Mouse (Mus musculus): Measurements from ENCODE around the gene Aldh1l1. TPM values are rescaled to one million over a fixed set of nuclear protein-coding genes. Genes with fewer than 3 reads are reported as not detected.

The Aldh1l1 gene
- polyA plus RNA-seq, 1 experiment, result 5.8 TPM

DNA sequence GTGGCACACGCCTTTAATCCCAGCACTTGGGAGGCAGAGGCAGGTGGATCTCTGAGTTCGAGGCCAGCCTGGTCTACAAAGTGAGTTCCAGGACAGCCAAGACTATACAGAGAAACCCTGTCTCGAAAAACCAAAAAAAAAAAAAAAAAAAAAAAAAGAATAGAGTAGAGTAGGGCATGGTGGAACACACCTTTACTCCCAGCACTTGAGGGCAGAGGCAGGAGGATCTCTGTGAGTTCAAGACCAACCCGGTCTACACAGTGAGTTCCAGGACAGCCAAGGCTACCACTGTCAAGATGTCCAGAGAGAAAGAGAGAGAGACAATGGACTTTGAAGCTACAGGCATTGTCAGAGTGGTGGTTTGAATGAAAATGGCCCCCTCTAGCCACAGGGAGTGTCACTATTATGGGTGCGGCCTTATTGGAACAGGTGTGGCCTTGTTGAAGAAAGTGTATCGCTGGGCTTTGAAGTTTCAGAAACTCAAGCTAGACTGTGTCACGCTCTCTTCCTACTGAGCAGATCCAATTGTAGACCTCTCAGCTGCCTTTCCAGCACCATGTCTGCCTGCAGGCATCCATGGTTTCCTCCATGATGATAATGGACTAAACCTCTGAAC, 46.5 kb downstream of the Aldh1l1 start:
- no peak overlapping the region; the same call in 1 of the 2 replicates for H3K27ac ChIP-seq (ENCODE audit: insufficient read depth, low read length)
- H3K36me3 ChIP-seq (ENCODE audit: control insufficient read depth, insufficient read depth, low read length, poor library complexity, severe bottlenecking), result no peaks in the 10 kb centered on the region
- no peak for TF ChIP-seq POLR2A (IDR thresholded peaks at IDR 0.05; ENCODE audit: insufficient read depth, low read length)
- TF ChIP-seq CTCF (IDR thresholded peaks at IDR 0.05; ENCODE audit: low read depth, low read length), result no peak
- 0 out of 2 replicates have a peak, but pooled peaks have one; percentile 13 for TF ChIP-seq EP300 (IDR thresholded peaks at IDR 0.05; ENCODE audit: insufficient read depth, low read depth, low read length)
- H3K4me1 ChIP-seq (ENCODE audit: control insufficient read depth, insufficient read depth, low read length), result peaks cover 5% of the 10 kb centered on the region
- no peak overlapping the region for H3K9ac ChIP-seq (ENCODE audit: low read depth, poor library complexity, severe bottlenecking)
- no peak overlapping the region for H3K4me3 ChIP-seq (ENCODE audit: low read depth, low read length)
- no peaks in the 10 kb centered on the region for H3K9me3 ChIP-seq (replicated peaks; ENCODE audit: control insufficient read depth, insufficient read depth, low read length, poor library complexity, severe bottlenecking)
- H3K27me3 ChIP-seq (ENCODE audit: control insufficient read depth, insufficient read depth, low read length, poor library complexity, severe bottlenecking), result no peaks in the 10 kb centered on the region

DNA sequence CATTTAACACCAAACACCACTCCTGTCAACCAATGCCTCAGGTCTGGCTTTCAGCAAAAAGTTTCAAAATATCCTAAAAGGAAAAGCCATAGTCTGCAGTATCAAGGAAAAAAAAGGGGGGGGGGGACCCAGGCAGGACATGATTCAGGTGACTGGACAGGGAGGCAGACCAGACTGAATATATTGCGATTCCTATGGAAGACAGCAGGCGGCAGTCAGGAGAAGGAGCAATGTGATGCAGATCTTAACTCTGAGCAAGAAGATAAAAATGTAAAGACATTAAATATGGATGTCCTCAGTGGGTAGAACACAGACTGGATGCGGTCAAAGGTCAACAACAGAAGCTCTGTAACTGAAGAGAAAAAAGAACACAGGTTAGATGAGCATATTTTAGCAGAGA, 47.3 kb downstream of the Aldh1l1 start:
- H3K36me3 ChIP-seq (ENCODE audit: control insufficient read depth, insufficient read depth, low read length, poor library complexity, severe bottlenecking), result no peaks in the 10 kb centered on the region
- H3K9ac ChIP-seq (ENCODE audit: low read depth, poor library complexity, severe bottlenecking), result no peak overlapping the region
- H3K4me3 ChIP-seq (ENCODE audit: low read depth, low read length), result no peak overlapping the region
- no peak overlapping the region for H3K27ac ChIP-seq (ENCODE audit: insufficient read depth, low read length)
- no peaks in the 10 kb centered on the region for H3K27me3 ChIP-seq (ENCODE audit: control insufficient read depth, insufficient read depth, low read length, poor library complexity, severe bottlenecking)
- H3K4me1 ChIP-seq (ENCODE audit: control insufficient read depth, insufficient read depth, low read length), result peaks cover 5% of the 10 kb centered on the region
- TF ChIP-seq EP300 (IDR thresholded peaks at IDR 0.05; ENCODE audit: insufficient read depth, low read depth, low read length), result no peak
- no peak for TF ChIP-seq CTCF (IDR thresholded peaks at IDR 0.05; ENCODE audit: low read depth, low read length)
- TF ChIP-seq POLR2A (IDR thresholded peaks at IDR 0.05; ENCODE audit: insufficient read depth, low read length), result no peak
- H3K9me3 ChIP-seq (replicated peaks; ENCODE audit: control insufficient read depth, insufficient read depth, low read length, poor library complexity, severe bottlenecking), result no peaks in the 10 kb centered on the region

DNA sequence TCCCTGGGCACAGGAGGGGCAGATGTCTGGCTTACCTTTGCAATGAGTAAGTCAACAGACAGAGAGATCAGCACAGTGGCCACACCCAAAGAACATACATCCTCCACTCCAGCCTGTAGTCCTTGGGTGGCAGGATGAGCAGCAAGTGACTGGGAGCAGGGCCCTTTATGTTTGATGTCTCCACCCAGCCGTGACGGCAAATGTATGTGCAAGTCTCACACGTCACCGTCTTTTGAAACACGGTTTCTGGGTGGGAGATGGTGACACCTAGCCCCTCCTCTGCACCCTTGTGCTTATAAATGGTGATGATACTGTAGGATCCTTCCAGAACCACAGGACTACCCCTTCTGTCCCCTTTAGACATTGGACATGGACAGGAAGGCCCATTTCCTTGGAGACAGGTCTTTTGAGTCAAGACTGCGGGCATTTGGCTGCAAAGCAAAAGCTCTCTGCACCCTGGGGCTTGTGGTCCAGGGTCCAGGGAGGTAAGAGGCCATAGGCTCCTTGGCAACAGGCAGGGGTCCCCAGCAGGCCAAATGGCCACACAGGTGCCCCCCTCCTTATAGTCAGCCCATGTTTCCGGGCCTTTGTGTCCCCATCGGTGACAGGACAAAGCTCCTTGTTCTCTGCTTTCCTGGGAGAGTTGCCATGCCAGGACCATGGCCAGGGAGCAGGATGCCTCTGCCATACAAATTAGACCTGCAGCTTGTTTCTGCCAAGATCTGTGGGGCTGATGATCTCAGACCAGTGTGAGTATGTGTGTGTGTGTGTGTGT, 48.7 kb downstream of the Aldh1l1 start:
- H3K9ac ChIP-seq (ENCODE audit: low read depth, poor library complexity, severe bottlenecking), result no peak overlapping the region
- no peak overlapping the region for H3K4me3 ChIP-seq (ENCODE audit: low read depth, low read length)
- no peaks in the 10 kb centered on the region for H3K36me3 ChIP-seq (ENCODE audit: control insufficient read depth, insufficient read depth, low read length, poor library complexity, severe bottlenecking)
- TF ChIP-seq POLR2A (IDR thresholded peaks at IDR 0.05; ENCODE audit: insufficient read depth, low read length), result no peak
- TF ChIP-seq CTCF (IDR thresholded peaks at IDR 0.05; ENCODE audit: low read depth, low read length), result no peak
- no peak for TF ChIP-seq EP300 (IDR thresholded peaks at IDR 0.05; ENCODE audit: insufficient read depth, low read depth, low read length)
- H3K27ac ChIP-seq (ENCODE audit: insufficient read depth, low read length), result no peak overlapping the region
- H3K27me3 ChIP-seq (ENCODE audit: control insufficient read depth, insufficient read depth, low read length, poor library complexity, severe bottlenecking), result no peaks in the 10 kb centered on the region
- no peaks in the 10 kb centered on the region for H3K9me3 ChIP-seq (replicated peaks; ENCODE audit: control insufficient read depth, insufficient read depth, low read length, poor library complexity, severe bottlenecking)
- peaks cover 5% of the 10 kb centered on the region for H3K4me1 ChIP-seq (ENCODE audit: control insufficient read depth, insufficient read depth, low read length)

DNA sequence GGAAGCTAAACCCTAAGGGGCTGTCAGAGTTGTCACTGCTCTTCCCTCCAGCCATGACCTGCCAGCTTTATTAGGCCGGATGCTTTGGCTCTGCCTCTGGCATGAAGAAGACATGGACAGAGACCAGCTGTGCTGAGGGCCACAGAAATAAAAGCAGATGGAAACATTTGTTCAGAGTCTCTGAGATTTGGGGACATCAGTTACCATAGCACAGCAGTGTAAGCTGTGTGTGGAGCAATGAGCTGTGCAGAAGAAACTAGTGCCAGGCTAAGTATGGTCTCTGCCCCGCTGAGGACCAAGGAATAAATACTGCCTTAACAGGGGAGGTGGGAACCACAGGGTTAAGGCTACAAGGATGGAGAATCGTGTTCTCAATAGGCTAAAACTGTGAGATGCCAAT, 50.6 kb downstream of the Aldh1l1 start:
- TF ChIP-seq CTCF (IDR thresholded peaks at IDR 0.05; ENCODE audit: low read depth, low read length) (no peak), EP300 (IDR thresholded peaks at IDR 0.05; ENCODE audit: insufficient read depth, low read depth, low read length) (no peak), POLR2A (IDR thresholded peaks at IDR 0.05; ENCODE audit: insufficient read depth, low read length) (no peak)
- Histone ChIP-seq H3K9me3 (replicated peaks; ENCODE audit: control insufficient read depth, insufficient read depth, low read length, poor library complexity, severe bottlenecking) (no peaks in the 10 kb centered on the region), H3K27ac (ENCODE audit: insufficient read depth, low read length) (no peak overlapping the region), H3K4me1 (ENCODE audit: control insufficient read depth, insufficient read depth, low read length) (no peaks in the 10 kb centered on the region), H3K27me3 (ENCODE audit: control insufficient read depth, insufficient read depth, low read length, poor library complexity, severe bottlenecking) (no peaks in the 10 kb centered on the region), H3K36me3 (ENCODE audit: control insufficient read depth, insufficient read depth, low read length, poor library complexity, severe bottlenecking) (no peaks in the 10 kb centered on the region), H3K9ac (ENCODE audit: low read depth, poor library complexity, severe bottlenecking) (no peak overlapping the region), H3K4me3 (ENCODE audit: low read depth, low read length) (no peak overlapping the region)

GRCm38 (mm10) chr6:90537941-90538340, 51.7 kb downstream of the Aldh1l1 start:
- no peaks in the 10 kb centered on the region for H3K27me3 ChIP-seq (ENCODE audit: control insufficient read depth, insufficient read depth, low read length, poor library complexity, severe bottlenecking)
- H3K4me3 ChIP-seq (ENCODE audit: low read depth, low read length), result no peak overlapping the region
- H3K9me3 ChIP-seq (replicated peaks; ENCODE audit: control insufficient read depth, insufficient read depth, low read length, poor library complexity, severe bottlenecking), result no peaks in the 10 kb centered on the region
- no peak overlapping the region for H3K27ac ChIP-seq (ENCODE audit: insufficient read depth, low read length)
- no peak for TF ChIP-seq POLR2A (IDR thresholded peaks at IDR 0.05; ENCODE audit: insufficient read depth, low read length)
- peak; percentile 40; the same call in 1 of the 2 replicates for TF ChIP-seq EP300 (IDR thresholded peaks at IDR 0.05; ENCODE audit: insufficient read depth, low read depth, low read length)
- TF ChIP-seq CTCF (IDR thresholded peaks at IDR 0.05; ENCODE audit: low read depth, low read length), result peak; percentile 95
- H3K36me3 ChIP-seq (ENCODE audit: control insufficient read depth, insufficient read depth, low read length, poor library complexity, severe bottlenecking), result no peaks in the 10 kb centered on the region
- no peak overlapping the region for H3K9ac ChIP-seq (ENCODE audit: low read depth, poor library complexity, severe bottlenecking)
- no peaks in the 10 kb centered on the region for H3K4me1 ChIP-seq (ENCODE audit: control insufficient read depth, insufficient read depth, low read length)

DNA sequence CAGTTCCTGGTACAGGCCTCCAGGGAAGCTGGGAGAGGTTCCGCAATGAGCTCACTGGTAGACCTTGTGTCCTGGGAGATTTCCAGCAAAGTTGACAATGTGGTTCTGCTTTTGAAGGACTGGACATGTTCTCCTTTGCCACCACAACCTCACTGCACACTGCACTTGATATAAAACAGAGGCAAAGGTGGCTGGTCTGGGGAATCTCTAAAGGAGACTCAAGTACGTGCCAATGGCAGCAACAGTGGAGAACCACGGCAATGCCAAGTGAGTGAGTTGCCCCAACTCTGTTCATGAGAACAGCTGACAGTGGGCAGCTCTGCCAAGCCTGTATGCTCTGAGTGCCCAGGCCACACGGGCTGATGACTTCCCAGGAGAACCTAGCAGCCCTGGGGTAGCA, 53.0 kb downstream of the Aldh1l1 start:
- Histone ChIP-seq H3K4me3 (ENCODE audit: low read depth, low read length) (no peak overlapping the region), H3K9me3 (replicated peaks; ENCODE audit: control insufficient read depth, insufficient read depth, low read length, poor library complexity, severe bottlenecking) (no peaks in the 10 kb centered on the region), H3K36me3 (ENCODE audit: control insufficient read depth, insufficient read depth, low read length, poor library complexity, severe bottlenecking) (no peaks in the 10 kb centered on the region), H3K27me3 (ENCODE audit: control insufficient read depth, insufficient read depth, low read length, poor library complexity, severe bottlenecking) (no peaks in the 10 kb centered on the region), H3K4me1 (ENCODE audit: control insufficient read depth, insufficient read depth, low read length) (no peaks in the 10 kb centered on the region), H3K9ac (ENCODE audit: low read depth, poor library complexity, severe bottlenecking) (no peak overlapping the region), H3K27ac (ENCODE audit: insufficient read depth, low read length) (no peak overlapping the region)
- TF ChIP-seq EP300 (IDR thresholded peaks at IDR 0.05; ENCODE audit: insufficient read depth, low read depth, low read length), result no peak
